Mouse (Mus musculus): Measurements from ENCODE around the gene Baz2b.
A peak's percentile ranks its signal among the peaks of the same experiment; 100 is the strongest.
"Not testable (repeated sequence)": the region's sequence is repeated elsewhere in the genome, so short reads cannot be mapped to it uniquely, and the experiment has no call there.

Baz2b gene

DNA sequence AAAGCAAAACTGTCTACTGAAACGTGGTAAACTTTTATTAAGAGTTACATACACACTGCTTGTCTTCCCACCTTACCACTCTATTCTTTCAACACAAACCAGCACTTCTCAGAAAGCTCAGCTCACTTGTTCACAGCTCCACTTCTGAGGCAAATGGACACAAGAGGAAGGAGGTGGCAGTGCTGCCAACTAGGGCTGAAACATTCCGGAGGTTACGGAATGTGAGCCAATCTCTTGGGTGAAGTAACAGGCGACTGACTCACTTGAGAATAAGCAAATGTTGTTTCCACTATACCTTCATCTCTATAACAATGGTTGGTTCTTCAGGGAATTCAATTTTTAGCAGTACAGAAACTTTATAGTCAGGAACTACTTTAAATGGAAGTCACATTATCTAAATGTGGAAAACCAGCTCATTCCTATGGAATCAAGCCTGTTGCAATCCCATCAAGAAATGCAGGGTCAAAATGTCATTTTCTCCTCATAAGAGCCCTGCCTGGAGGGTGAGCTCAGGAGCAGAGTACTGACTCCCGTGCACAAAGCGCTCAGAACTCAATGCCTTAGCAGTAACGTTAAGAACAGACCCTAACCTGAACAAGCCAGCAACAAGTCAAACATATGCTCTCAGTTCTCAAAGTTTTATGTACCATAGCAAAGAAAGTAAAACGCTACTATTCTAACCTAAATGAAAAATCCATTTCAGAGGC, 123.3 kb downstream of the Baz2b start:
- DNase-seq, result no peak

GRCm38 (mm10) chr2:60084823-60085222, 124.8 kb downstream of the Baz2b start:
- no peak for DNase-seq

DNA sequence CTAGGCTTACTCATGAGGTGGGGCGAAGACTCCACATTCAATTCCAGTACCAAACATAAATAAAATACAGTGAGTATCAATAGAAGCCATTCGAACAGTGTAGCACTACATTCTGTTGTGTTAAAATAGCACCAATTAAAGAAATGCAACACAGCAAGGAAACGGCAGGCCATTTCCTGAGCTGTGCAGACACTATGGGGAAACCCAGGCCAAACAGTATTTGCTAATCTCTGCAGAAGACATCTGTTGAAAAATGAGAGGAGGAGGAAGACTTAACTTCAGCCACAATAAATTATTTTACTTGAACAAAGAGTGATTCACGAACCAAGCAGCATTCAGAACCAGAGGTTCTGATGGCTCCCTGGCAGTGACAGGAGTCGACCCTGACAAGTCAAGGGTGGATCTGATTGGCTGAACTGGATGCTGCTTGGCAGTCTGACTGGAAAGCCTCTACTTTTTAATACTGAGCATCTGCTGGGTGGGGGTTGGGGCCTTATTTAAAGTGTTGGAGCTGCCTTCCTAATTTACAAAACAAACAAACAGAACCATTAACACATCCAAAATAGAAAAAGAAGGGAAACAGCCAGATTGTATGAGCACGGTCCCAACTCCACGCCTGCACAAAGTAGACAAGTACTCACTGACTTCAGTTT, 126.5 kb downstream of the Baz2b start:
- no peak for DNase-seq

- no peak for DNase-seq
These were observed 127.4 kb downstream of the Baz2b start for GRCm38 (mm10) chr2:60082225-60082624.

DNA sequence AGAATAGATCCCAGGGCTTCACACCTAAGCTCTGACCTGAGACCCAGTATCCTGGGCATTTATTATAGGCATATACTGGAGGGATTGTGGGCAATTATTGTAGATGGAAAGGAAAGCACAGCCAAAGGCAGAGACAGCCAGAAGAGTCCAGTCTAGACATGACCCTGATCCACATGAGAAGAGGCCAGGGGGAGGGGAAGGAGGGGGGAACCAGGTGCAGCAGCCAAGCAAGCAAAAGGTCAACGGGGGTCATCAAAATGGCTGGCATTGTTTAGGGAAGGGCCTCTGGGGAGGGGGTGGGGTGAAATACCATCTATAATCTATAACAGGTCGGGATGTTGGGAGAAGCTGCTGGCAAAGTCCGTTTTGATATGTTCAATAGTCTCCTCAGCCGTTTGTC, 128.8 kb downstream of the Baz2b start:
- DNase-seq, result no peak

DNA sequence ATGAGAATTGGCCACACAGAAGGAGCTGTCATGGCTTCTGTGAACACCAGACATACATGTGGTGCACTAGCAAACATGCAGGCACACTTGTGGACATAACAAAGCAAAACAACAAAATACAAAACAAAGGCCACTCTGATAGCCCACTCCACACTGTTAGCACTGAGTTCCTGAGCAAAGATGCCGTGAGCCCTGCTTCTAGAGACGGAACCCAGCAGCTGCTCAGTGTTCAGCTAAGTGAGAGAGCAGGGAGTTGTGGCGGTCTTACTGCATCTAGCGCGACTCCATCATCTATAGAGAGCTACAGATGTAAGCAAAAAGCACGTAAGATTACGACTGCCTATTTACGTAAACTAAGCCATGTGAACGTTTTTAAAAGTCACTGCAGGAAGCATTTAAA, 132.0 kb downstream of the Baz2b start:
- DNase-seq, result no peak

- no peak for DNase-seq
These were observed 132.8 kb downstream of the Baz2b start for GRCm38 (mm10) chr2:60076800-60077199.

DNA sequence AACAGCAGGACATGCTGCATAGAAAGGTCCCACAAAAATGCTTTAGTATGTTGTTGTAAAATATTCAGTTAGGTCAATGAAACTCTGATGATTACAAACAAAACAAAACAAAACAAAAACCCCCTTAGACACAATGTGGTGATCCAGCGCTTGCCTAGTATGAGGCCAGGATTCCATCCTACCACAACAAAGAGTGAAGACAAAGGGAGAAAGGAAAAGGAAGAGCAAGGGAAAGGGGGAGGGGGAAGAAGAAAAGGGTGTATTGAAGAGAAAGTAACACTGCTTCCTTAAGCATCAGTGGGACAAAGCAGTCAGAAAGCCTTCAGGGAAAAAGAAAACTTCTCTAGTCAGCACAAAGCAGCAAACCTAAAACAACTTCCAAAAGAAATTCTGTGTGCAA, 133.6 kb downstream of the Baz2b start:
- DNase-seq, result no peak

- DNase-seq, result not testable (repeated sequence)
These were observed 135.8 kb downstream of the Baz2b start for GRCm38 (mm10) chr2:60073798-60074197.

- DNase-seq, result peak; percentile 38 to 48
These were observed 137.8 kb downstream of the Baz2b start for GRCm38 (mm10) chr2:60071813-60072212.

- no peak for DNase-seq
These were observed 138.7 kb downstream of the Baz2b start for GRCm38 (mm10) chr2:60070938-60071337.

DNA sequence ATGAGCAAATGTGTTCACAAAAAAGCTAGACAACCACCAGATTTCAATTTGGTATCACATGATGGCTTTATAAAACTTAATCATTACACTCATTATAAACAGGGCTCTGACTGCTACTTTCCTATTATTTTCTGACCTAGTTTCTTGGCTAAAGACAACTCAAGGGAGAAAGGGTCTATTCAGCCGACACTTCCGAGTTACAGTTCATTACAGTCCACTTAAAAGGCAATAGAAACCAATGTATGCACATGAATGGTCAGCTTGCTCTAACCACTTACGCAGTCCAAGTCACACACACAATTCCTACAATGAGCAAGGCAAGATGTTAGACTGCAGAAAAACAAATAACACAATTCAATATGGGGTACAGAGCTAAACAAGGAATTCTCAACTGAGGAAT, 141.2 kb downstream of the Baz2b start:
- DNase-seq, result no peak

GRCm38 (mm10) chr2:60065415-60065814, 144.2 kb downstream of the Baz2b start:
- DNase-seq, result no peak

GRCm38 (mm10) chr2:60060185-60060775, 149.4 kb downstream of the Baz2b start:
- no peak for DNase-seq

- DNase-seq, result no peak
These were observed 150.3 kb downstream of the Baz2b start for GRCm38 (mm10) chr2:60059300-60059699.

- no peak for DNase-seq
These were observed 153.6 kb downstream of the Baz2b start for GRCm38 (mm10) chr2:60056043-60056442.

DNA sequence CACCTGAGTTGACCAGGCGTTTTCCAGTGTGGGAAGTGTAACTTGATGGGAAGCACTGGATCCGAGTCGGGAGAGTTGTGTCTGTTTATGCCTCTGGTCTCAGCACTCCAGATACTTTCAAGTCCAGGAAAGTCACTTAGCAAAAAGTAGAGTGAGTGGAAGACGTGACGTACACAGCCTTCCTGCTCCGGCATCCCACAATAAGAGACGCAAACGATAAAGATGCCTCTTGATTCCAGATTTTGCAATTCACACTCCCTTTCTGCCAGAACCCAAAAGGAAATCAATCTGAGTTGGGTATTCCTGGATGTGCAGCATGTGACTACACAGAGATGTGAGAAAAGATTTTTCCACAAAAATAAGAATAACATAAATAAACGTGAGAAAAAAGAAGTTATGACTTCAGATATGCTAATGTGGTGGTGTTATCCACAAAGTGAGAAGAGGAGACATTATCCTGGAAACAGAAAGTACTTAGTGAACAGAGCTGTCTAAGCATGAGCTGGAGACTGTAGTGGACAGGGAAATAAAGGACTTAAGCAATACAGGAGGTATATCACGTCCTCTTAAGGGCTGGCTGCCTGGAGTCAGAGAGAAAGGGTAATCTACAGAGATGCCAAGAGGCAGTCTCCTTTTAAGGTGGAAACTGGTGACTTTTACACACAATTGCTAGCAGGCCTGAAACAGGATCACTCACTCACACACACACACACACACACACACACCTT, 154.7 kb downstream of the Baz2b start:
- no peak for DNase-seq

DNA sequence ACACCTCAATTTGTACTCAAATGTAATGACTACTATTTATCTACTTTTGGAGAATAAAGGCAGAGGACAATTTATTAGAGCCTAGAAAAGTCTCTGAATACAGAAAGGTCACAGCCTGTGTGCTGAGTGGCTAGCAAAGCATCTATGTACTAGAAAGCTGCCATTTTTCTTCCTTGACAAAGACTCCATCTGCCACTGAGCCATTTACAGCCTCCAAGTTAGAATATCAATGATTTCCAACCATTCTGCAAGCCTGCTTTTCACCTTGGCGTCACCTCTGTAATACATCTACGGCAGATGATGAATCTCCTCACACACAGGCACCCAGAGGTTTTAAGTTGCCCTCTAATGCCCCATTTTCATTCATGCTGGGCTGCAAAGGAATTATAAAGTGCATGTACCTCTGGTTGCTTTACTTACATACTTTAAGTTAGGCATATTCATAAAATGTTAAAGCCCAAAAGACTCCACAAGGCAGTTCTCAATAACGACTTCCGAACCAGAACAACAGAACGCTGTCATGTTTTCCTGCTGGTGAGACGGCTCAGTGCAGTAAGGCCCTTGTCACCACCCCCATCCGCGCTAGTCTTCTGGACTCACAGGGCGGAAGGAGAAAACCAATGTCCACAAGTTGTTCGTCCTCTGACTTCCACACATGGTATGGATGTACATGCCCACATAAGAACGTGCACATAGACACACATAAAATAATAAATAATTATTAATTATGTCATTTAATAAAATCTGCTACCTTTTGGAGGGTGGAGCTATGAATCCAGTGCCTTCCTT, 156.2 kb downstream of the Baz2b start:
- DNase-seq, result no peak

GRCm38 (mm10) chr2:60050667-60051460, 158.8 kb downstream of the Baz2b start:
- no peak for DNase-seq

GRCm38 (mm10) chr2:60049889-60050288, 159.8 kb downstream of the Baz2b start:
- DNase-seq, result no peak

DNA sequence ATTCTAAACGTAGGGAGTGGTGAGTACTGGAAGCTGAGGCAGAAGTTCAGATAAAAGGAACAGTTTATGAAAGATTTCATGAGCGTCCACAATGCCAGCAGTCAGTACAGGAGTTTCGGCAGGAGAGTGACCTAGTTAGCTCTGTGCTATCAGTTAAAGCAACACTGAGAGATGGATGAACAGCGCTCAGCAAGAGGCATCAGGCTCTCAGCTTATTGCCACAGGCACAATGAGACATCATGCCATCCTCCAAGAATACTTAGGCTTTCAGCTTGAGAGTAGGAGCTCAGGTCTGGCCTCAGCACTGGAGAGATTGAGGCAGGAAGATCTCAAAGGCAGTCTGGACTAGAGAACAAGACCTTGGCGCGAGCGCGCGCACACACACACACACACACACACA, 160.3 kb downstream of the Baz2b start:
- no peak for DNase-seq

DNA sequence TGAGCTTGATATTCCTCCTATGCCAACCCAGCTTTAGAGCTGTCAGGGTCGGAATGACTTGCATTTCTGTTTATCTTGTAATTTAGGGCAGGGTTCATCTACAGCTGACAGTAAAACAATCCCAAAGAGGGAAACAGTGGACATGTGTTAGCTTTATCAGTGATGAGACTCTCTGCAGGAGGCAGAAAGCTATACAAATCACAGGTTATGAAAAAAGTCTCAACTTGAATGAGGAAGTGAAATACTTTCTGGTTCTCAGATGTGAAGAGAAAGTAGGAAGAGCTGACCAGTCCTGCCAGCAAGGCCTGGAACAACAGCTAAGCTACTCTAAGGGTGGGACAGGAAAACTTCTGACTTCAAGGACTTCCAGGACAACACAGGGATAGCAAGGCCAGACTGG, 163.6 kb downstream of the Baz2b start:
- DNase-seq, result no peak

Measured in spleen, adult 18-20 months (tissue).